Mouse (Mus musculus) thymus, postnatal 0 days (tissue): ENCODE data around the gene En1. TPM values are rescaled to one million over a fixed set of nuclear protein-coding genes. Genes with fewer than 3 reads are reported as not detected.

ENCODE experiments used
- DNase-seq: peaks from one replicate; pipeline ENCODE4 v3.0.0-alpha.2; 2015; ENCODE audit warnings: low spot score
- polyA plus RNA-seq: library from polyadenylated mRNA; unstranded; fragments of >200 nt; fragmentation: Nextera tagmentation; extraction: Ambion mirVana; gene quantifications from 2 replicates; pipeline ENCODE4 v1.2.1, GENCODE M21; 2015

En1 gene
- polyA plus RNA-seq, 1 experiment from 2014 or later: 0.05 TPM

- DNase-seq: no peak
Observed at GRCm38 (mm10) chr1:120599321-120600148, 2.7 kb upstream of the En1 start.

GRCm38 (mm10) chr1:120600149-120600445, 2.1 kb upstream of the En1 start:
- no peak for DNase-seq

GRCm38 (mm10) chr1:120600516-120601252, 1.5 kb upstream of the En1 start:
- no peak for DNase-seq

- DNase-seq: no peak
Observed at GRCm38 (mm10) chr1:120601253-120601836, 873 bp upstream of the En1 start.

GRCm38 (mm10) chr1:120602876-120603655, 848 bp downstream of the En1 start:
- peak; percentile 14 for DNase-seq

GRCm38 (mm10) chr1:120603656-120604051, 1.4 kb downstream of the En1 start:
- no peak for DNase-seq

GRCm38 (mm10) chr1:120604431-120605142, 2.4 kb downstream of the En1 start:
- no peak for DNase-seq

- no peak for DNase-seq
Observed at GRCm38 (mm10) chr1:120605143-120605435, 2.9 kb downstream of the En1 start.

- DNase-seq: no peak
Observed at GRCm38 (mm10) chr1:120605521-120606310, 3.5 kb downstream of the En1 start.

- DNase-seq: no peak
Observed at GRCm38 (mm10) chr1:120606641-120607575, 4.7 kb downstream of the En1 start.

GRCm38 (mm10) chr1:120607576-120608400, 5.6 kb downstream of the En1 start:
- no peak for DNase-seq

- DNase-seq: no peak
Observed at GRCm38 (mm10) chr1:120608461-120608860, 6.2 kb downstream of the En1 start.

GRCm38 (mm10) chr1:120609611-120610010, 7.4 kb downstream of the En1 start:
- no peak for DNase-seq

- no peak for DNase-seq
Observed at GRCm38 (mm10) chr1:120613461-120614306, 11.5 kb downstream of the En1 start.

GRCm38 (mm10) chr1:120614307-120615100, 12.3 kb downstream of the En1 start:
- DNase-seq: no peak

GRCm38 (mm10) chr1:120615521-120615920, 13.3 kb downstream of the En1 start:
- no peak for DNase-seq

GRCm38 (mm10) chr1:120615927-120616326, 13.7 kb downstream of the En1 start:
- no peak for DNase-seq
